Mouse (Mus musculus) adrenal gland, postnatal 10 days (tissue): Measurements from ENCODE around the gene St6galnac5. TPM values are rescaled to one million over a fixed set of nuclear protein-coding genes. Genes with fewer than 3 reads are reported as not detected.
A peak's percentile ranks its signal among the peaks of the same experiment; 100 is the strongest.

ENCODE experiments used
- DNase-seq: peaks from one replicate; pipeline ENCODE4 v3.0.0; 2021; ENCODE audit warnings: mixed read lengths
- long read RNA-seq, 2 experiments: library from polyadenylated mRNA; stranded (forward); transcript quantifications; one replicate each; pipeline ENCODE4 v2.0.0; 2021
- total RNA-seq, 2 experiments: library from RNA; stranded (reverse); gene quantifications; 2 replicates each; pipeline ENCODE4 v1.2.3; 2021

The St6galnac5 gene
- 1 to 10 TPM; 1.5 to 3.7 TPM for total RNA-seq
- long read RNA-seq, experiment 1, result 0 reads
- long read RNA-seq, experiment 2, partial matches to known transcripts, result 1 of 1 reads
- long read RNA-seq, experiment 2, other reads (novel, unspliced or antisense), result 0 of 1 reads

- DNase-seq, result no peak
These were observed at the start of gene St6galnac5 for GRCm38 (mm10) chr3:152981988-152982387. St6galnac5 (minus strand) TSS chr3:152982246.

- no peak for DNase-seq
These were observed 48.7 kb upstream of the St6galnac5 start for GRCm38 (mm10) chr3:153030756-153031155.

- no peak for DNase-seq
These were observed 42.0 kb upstream of the St6galnac5 start for GRCm38 (mm10) chr3:153024016-153024415.

DNA sequence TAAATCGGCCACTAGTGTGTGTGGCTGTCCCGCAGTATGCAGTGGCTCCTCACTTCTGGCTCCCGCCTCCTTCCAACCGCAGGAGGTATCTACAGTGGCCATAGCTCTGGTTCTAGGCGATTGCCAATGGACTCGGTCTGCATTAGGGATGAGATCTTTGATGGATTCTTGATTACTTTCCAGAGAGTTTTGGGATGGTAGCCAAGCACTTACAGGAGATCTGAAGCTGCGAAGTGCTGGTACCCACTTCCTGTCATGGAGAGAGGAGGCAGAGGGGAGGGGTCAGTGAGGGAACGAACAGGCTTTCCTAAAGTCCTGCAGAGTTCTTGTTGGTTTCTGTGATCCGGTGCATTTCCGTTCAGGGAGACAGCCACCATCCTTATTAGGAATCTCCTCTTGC is 36.0 kb upstream of the St6galnac5 start:
- no peak for DNase-seq

GRCm38 (mm10) chr3:153016355-153016754 is 34.3 kb upstream of the St6galnac5 start:
- DNase-seq, result no peak

DNA sequence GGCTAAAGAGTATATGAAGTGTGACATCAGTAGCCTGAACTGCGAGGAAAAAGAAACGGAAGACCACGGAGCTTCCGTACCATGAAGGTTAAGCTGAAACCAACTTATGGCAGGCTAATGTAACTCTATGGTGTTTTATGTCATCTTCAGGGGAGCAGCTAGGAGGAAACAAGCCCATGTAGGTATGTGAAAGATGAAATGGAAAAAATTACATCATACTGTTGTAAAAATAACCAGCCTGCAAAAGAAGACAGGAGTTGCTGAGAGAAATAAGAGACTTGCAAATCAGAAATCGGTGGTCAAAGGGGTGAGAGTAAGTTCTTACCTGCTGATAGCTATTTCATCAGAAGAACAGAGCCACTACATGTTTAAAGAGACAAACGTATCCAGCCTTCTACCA is 24.8 kb upstream of the St6galnac5 start:
- no peak for DNase-seq

DNA sequence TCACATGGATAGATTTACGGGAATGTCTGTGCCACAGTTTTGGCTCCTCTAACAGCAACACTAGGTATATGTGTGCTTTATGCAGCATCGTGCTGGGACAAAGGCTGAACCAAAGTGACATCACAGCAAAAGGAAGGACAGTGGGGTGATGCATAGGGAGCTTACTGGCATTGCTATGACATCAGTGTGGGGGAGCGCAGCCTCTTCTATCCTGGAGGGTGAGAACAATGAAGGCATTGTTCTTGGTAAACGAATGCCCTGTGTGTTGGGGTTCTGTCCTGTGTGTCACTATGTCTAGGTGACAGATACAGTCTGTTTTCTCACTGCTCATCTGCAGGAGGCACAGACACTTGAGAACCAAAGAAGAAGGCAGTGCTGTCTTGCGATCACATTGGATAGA is 16.9 kb upstream of the St6galnac5 start:
- no peak for DNase-seq

DNA sequence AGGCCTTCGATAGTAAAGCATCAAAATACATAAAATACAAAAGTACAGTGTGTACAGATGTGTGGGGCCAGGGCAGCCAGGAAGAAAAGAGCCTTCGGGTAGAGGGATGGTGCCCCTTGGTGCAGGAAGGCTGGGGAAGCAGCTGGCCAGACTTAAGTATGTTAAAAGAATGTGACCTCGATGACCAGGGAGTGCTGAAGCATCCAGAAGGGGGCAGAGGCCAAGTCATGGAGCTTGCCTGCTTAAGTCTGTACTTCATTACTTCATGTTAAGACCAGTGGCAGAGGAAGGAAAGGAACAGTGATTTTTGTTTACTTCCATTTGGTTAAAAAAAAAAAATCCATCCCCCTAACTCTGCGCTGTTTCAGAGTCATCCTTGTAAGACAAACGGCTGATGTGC is 16.1 kb upstream of the St6galnac5 start:
- DNase-seq, result no peak

- no peak for DNase-seq
These were observed 11.6 kb upstream of the St6galnac5 start for GRCm38 (mm10) chr3:152993608-152994007.

DNA sequence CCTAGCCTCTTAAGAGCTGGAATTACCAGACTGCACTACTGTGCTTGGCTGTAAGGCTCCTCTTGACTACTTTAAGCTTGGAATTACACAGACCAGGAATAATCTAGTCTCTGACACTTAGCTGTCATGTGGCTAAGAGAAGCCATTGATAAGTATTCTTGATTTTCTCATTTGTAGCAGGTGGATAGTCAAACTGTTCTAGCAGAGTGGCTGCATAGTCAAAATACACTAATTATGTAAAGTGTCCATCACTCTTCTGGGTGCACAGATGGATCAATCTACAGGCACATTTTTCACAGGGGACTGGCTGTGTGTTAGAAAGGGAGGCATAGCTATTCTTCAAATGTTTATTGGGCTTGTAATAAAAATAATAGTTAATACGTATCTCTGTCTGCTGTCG is 8.7 kb upstream of the St6galnac5 start:
- no peak for DNase-seq

GRCm38 (mm10) chr3:152980978-152981974 is 770 bp downstream of the St6galnac5 start:
- no peak for DNase-seq

GRCm38 (mm10) chr3:152980431-152980830 is 1.6 kb downstream of the St6galnac5 start:
- peak; percentile 51 for DNase-seq

- no peak for DNase-seq
These were observed 2.5 kb downstream of the St6galnac5 start for GRCm38 (mm10) chr3:152979481-152980092.

DNA sequence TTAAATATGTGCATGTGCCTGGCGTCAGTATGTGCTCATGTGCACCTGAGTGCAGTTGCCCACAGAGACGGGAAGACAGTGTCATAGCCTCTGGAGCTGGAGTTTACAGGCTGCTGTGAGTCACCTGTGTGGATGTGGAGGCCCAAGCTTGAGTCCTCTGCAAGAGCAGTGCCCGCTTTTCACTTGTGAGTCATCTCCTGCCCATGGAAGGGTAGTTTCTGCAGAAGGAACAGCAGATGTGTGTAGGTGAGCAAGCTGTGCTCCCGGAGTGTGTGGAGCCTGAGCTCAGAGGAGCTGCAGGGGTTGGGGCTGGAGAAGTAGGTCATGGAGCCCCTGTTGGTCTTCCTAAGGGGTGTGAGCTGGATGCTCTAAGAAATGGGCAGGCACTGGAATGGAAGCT is 10.7 kb downstream of the St6galnac5 start:
- DNase-seq, result no peak

DNA sequence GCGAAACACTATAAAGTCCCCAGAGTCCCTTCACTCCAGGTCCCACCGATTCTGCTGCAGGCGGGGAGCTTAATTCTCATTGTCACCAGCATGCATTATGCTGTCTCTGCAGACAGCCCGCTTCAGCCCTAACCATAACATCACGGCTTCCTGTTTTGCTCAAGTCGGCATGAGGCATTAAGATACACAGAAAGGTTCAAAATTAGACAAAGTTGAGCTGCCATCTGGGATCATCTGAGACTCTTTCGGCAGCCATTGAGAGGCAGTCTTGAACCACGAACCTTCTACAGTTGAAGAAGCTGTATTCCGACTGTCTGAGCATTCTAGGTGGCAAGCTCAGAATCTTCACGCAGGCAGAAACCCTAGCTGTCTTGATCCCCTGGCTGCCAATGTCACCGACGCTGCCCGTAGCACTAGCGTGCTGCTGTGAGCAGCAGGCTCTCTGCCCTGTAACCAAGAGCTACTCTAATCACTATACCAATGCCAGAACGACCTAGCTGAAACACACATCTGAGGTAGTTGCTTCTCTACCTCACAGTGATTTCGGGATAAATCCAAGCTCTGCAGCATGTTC is 12.2 kb downstream of the St6galnac5 start:
- DNase-seq, result no peak

DNA sequence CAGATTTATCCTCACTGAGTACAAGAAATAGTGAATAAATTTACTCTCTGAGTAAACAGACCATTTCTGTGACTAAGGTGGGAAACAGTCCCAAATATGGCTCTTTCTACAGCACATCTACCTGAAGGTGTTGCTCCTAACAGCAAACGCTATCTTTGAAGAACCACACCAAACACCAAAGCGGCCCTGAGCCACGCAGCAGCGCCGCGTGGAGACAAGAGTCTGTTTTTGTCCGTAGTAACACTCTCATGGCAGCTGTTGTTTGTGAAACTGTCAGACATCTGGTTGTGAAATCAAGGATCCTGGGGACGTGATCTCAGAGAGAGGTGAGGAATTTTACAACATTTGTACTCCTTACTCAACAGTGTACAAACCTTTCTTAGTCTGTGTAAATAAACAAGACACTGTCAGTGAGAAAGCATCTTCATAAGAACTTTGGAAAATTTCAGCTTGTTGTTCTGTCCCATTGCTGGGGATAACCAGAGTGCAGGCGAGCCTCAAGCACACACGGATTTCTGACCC is 20.1 kb downstream of the St6galnac5 start:
- no peak for DNase-seq

DNA sequence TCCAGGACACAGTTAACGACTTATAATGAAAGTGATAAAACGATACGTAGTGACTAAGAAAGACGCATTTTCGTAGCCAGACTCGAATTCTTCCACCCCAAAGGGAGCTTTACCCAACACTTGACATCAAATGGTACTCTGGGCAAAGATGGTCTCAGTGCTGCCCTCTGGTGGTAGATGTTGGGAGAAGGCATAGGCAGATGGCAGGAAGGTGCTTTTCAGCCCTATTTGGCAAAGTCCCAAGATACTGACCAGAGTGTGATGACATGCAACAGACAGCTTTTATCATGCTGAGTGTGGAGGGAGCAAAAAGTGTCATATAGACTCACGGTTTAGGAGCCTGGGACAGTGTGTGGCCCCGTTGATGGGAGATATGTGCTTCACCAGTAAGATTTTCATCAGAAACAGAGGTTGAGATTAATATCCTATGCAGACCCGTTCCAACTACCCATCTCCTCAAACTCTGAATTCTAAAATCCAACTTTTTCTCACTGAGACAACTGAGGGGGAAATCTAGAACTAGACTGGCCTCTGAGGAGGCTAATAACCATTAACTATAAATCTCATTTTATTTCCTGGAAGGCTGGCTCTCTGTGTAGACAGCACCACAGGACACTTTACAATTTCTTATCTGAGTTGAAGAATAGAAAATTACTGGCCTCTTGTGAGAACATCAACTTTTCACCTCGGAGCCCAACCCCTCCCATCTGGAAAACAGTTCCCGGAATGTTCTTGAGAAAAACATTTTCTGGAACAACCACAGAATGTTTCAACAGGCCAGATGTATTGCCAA is 23.5 kb downstream of the St6galnac5 start:
- peak; percentile 77 for DNase-seq

GRCm38 (mm10) chr3:152956771-152957170 is 25.3 kb downstream of the St6galnac5 start:
- DNase-seq, result no peak

DNA sequence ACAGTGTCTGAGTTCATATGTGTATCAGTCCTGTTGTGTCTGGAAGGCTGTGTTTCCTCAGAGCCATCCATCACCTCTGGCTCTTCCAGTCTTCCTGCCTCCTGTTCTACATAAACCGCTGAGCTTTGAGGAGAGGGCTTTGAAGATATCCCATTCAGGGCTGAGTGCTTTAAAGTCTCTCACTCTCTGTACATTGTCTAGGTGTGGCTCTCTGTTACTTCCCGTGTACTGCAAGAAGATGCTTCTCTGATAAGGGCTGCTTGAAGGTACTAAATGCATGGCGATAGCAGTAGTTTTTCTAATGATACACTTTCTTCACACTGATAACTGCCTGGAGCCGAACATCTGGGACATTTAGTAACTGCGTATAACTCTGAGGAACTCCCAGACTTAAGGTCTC is 26.0 kb downstream of the St6galnac5 start:
- no peak for DNase-seq

DNA sequence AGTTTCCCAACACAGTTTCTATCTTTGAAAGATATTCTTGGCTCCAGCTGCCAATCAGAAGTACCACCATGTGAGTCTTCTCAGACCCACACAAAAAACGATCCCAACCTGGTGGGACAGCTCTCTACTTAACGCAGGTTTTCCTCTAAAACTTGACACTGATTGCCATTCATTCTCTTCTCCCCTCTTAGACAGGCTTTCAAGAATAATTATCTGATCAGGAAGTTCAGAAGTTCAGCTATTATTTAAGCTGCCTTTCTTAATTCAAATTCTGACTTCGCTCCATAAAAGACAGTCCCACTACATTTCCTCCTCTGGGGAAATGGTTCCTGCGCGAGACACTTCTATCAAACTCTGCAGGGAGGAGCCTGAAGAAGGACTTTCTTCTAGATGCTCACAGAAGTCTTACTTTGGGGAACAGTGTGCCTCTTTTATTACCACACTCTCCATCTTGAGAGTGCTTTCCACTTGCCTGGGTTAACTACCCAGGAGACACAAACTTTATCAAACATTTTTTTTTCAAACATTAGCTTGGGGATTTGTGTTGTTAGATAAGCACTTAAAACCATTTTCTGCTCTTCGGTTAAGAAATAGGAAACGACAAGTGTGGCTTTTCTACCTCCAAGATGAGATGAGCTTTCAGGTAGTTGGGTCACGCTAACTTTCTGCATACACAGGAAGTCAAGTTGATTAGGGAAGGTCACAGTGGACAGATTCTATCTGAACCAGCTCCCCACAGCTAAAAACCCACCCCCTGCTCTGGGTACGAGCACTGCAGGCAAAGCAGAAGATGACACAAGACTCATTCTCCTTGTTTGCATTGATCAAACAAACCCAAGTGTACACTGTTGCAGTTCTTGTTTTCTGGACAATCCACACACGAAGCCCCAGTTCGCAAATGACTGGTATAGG is 30.2 kb downstream of the St6galnac5 start:
- DNase-seq, result no peak

- DNase-seq, result no peak
These were observed 31.1 kb downstream of the St6galnac5 start for GRCm38 (mm10) chr3:152950914-152951313.
